Mouse (Mus musculus): ENCODE measurements around the gene Serpina3m. TPM values are rescaled to one million over a fixed set of nuclear protein-coding genes. Genes with fewer than 3 reads are reported as not detected.

The Serpina3m gene
- total and polyA plus RNA-seq, 3 experiments = not detected

- Histone ChIP-seq H3K79me2 (replicated peaks; ENCODE audit: control insufficient read depth, extremely low read depth, insufficient read depth, poor library complexity, severe bottlenecking) (no peaks in the 10 kb centered on the region), H3K27ac (ENCODE audit: insufficient read depth, low read depth) (no peak overlapping the region), H3K36me3 (replicated peaks in 1 of 2; ENCODE audit: control insufficient read depth in 1 of 2, insufficient read depth in 1 of 2, low read length in 1 of 2) (no peaks in the 10 kb centered on the region), H3K9ac (ENCODE audit: insufficient read depth, low read depth) (no peak overlapping the region), H3K4me1 (ENCODE audit: control insufficient read depth in 1 of 2, insufficient read depth in 2 of 2) (peaks cover 0 to 6% of the 10 kb centered on the region in 2 experiments; a peak in 2 of 4 replicates), H3K4me3 (replicated peaks in 1 of 3; ENCODE audit: low read depth in 2 of 3, low read length in 2 of 3, poor library complexity in 1 of 3) (no peak overlapping the region), H3K27me3 (replicated peaks) (peaks cover 2% of the 10 kb centered on the region), H3K4me2 (ENCODE audit: insufficient read depth, low read depth, poor library complexity, severe bottlenecking) (no peak overlapping the region), H3K9me3 (replicated peaks; ENCODE audit: low read length) (no peaks in the 10 kb centered on the region)
- DNase-seq (ENCODE audit: extremely low read depth) = no peak
- TF ChIP-seq CHD1 (IDR thresholded peaks at IDR 0.05; ENCODE audit: low read depth, low read length) = no peak
- no peak for TF ChIP-seq ZNF384 (IDR thresholded peaks at IDR 0.05; ENCODE audit: low read depth, low read length)
- TF ChIP-seq NELFE (IDR thresholded peaks at IDR 0.05; ENCODE audit: low read depth, low read length) = no peak
- no peak for TF ChIP-seq USF2 (conservative IDR thresholded peaks at IDR 0.05; ENCODE audit: low read depth, low read length)
- TF ChIP-seq SIN3A (IDR thresholded peaks at IDR 0.05; ENCODE audit: low read length) = no peak
- TF ChIP-seq BHLHE40 (IDR thresholded peaks at IDR 0.05; ENCODE audit: low read depth, low read length) = no peak
- TF ChIP-seq JUN (IDR thresholded peaks at IDR 0.05; ENCODE audit: insufficient read depth, low read depth, low read length) = no peak
- no peak for TF ChIP-seq E2F4 (IDR thresholded peaks at IDR 0.05; ENCODE audit: insufficient replicate concordance, low read depth, low read length)
- TF ChIP-seq USF1 (IDR thresholded peaks at IDR 0.05; ENCODE audit: low read depth, low read length) = no peak
- no peak for TF ChIP-seq ZKSCAN1 (IDR thresholded peaks at IDR 0.05; ENCODE audit: borderline replicate concordance, low read depth, low read length)
- no peak for TF ChIP-seq MYC (IDR thresholded peaks at IDR 0.05; ENCODE audit: low read depth, low read length)
- TF ChIP-seq KAT2A (IDR thresholded peaks at IDR 0.05; ENCODE audit: insufficient replicate concordance, low read length) = no peak
- no peak for TF ChIP-seq RCOR1 (conservative IDR thresholded peaks at IDR 0.05; ENCODE audit: low read depth, low read length)
- no peak for TF ChIP-seq PAX5 (IDR thresholded peaks at IDR 0.05; ENCODE audit: low read length)
- TF ChIP-seq JUND (conservative IDR thresholded peaks at IDR 0.05; ENCODE audit: low read depth, low read length) = no peak
- TF ChIP-seq MXI1 (IDR thresholded peaks at IDR 0.05; ENCODE audit: low read depth, low read length) = no peak
- TF ChIP-seq CHD2 (IDR thresholded peaks at IDR 0.05; ENCODE audit: low read length) = no peak
- no peak for TF ChIP-seq NRF1 (IDR thresholded peaks at IDR 0.05; ENCODE audit: low read depth, low read length)
- dilution Hi-C loops (cut with MboI; ENCODE audit: extremely low pct_ligation_motif_present, extremely low pct_unique_long_range_greater_than_20kb, low sequenced_read_pairs) = no loop called here
- in situ Hi-C loops (cut with MboI; ENCODE audit: low pct_ligation_motif_present, low pct_unique_long_range_greater_than_20kb, low sequenced_read_pairs) = no loop called here
Observed at GRCm38 (mm10) chr12:104293963-104294362, 44.3 kb upstream of the Serpina3m start.

- Histone ChIP-seq H3K79me2 (replicated peaks; ENCODE audit: control insufficient read depth, extremely low read depth, insufficient read depth, poor library complexity, severe bottlenecking) (no peaks in the 10 kb centered on the region), H3K4me2 (ENCODE audit: insufficient read depth, low read depth, poor library complexity, severe bottlenecking) (no peak overlapping the region), H3K27me3 (replicated peaks) (peaks cover 2% of the 10 kb centered on the region), H3K27ac (ENCODE audit: insufficient read depth, low read depth) (no peak overlapping the region), H3K4me3 (replicated peaks in 1 of 3; ENCODE audit: low read depth in 2 of 3, low read length in 2 of 3, poor library complexity in 1 of 3) (no peak overlapping the region), H3K9me3 (replicated peaks; ENCODE audit: low read length) (no peaks in the 10 kb centered on the region), H3K36me3 (replicated peaks in 1 of 2; ENCODE audit: control insufficient read depth in 1 of 2, insufficient read depth in 1 of 2, low read length in 1 of 2) (no peaks in the 10 kb centered on the region), H3K4me1 (ENCODE audit: control insufficient read depth in 1 of 2, insufficient read depth in 2 of 2) (no peaks in the 10 kb centered on the region), H3K9ac (ENCODE audit: insufficient read depth, low read depth) (no peak overlapping the region)
- TF ChIP-seq KAT2A (IDR thresholded peaks at IDR 0.05; ENCODE audit: insufficient replicate concordance, low read length) (no peak), MAX (IDR thresholded peaks at IDR 0.05; ENCODE audit: low read length) (no peak), SMC3 (IDR thresholded peaks at IDR 0.05; ENCODE audit: low read depth, low read length) (no peak), E2F4 (IDR thresholded peaks at IDR 0.05; ENCODE audit: insufficient replicate concordance, low read depth, low read length) (no peak), CHD1 (IDR thresholded peaks at IDR 0.05; ENCODE audit: low read depth, low read length) (no peak), JUND (conservative IDR thresholded peaks at IDR 0.05; ENCODE audit: low read depth, low read length) (no peak), ZKSCAN1 (IDR thresholded peaks at IDR 0.05; ENCODE audit: borderline replicate concordance, low read depth, low read length) (no peak), ZMIZ1 (IDR thresholded peaks at IDR 0.05; ENCODE audit: low read depth, low read length) (no peak), MAZ (IDR thresholded peaks at IDR 0.05; ENCODE audit: low read depth, low read length) (no peak), USF1 (IDR thresholded peaks at IDR 0.05; ENCODE audit: low read depth, low read length) (no peak), MEF2A (IDR thresholded peaks at IDR 0.05; ENCODE audit: borderline replicate concordance, low read depth, low read length) (no peak), ZNF384 (IDR thresholded peaks at IDR 0.05; ENCODE audit: low read depth, low read length) (no peak), UBTF (IDR thresholded peaks at IDR 0.05; ENCODE audit: low read depth, low read length) (no peak), ETS1 (conservative IDR thresholded peaks at IDR 0.05; ENCODE audit: low read depth, low read length) (no peak), ELF1 (IDR thresholded peaks at IDR 0.05; ENCODE audit: low read depth, low read length) (no peak), MYC (IDR thresholded peaks at IDR 0.05; ENCODE audit: low read depth, low read length) (no peak)
- in situ Hi-C loops (cut with MboI; ENCODE audit: low pct_ligation_motif_present, low pct_unique_long_range_greater_than_20kb, low sequenced_read_pairs) (no loop called here), dilution Hi-C loops (cut with MboI; ENCODE audit: extremely low pct_ligation_motif_present, extremely low pct_unique_long_range_greater_than_20kb, low sequenced_read_pairs) (no loop called here)
- DNase-seq (ENCODE audit: extremely low read depth) = no peak
Observed at GRCm38 (mm10) chr12:104298049-104298448, 40.2 kb upstream of the Serpina3m start.

Measured in CH12.LX (cell line).